Mouse (Mus musculus): ENCODE data around the gene Tmprss13. TPM values are rescaled to one million over a fixed set of nuclear protein-coding genes. Genes with fewer than 3 reads are reported as not detected.

Gene Tmprss13
- polyA plus RNA-seq (2016; fragmentation: Nextera tagmentation; extraction: Ambion mirVana) = 0.05 and 0.10 TPM in 2 replicates

GRCm38 (mm10) chr9:45318855-45319254, at the start of gene Tmprss13:
Gene Tmprss13, plus strand, starts transcription at chr9:45319100.
- H3K4me3 ChIP-seq = no peak within 1 kb of the TSS
- no peak within 1 kb of the TSS for H3K9ac ChIP-seq
- H3K9me3 ChIP-seq = no peaks in the 10 kb centered on the region
- no peak within 1 kb of the TSS for H3K27ac ChIP-seq
- 0 out of 2 replicates have a peak, but pooled peaks cover 5% of the 10 kb centered on the region for H3K27me3 ChIP-seq (replicated peaks)
- ATAC-seq (ENCODE audit: low FRiP score, low read depth) = no peak
- no peaks in the 10 kb centered on the region for H3K36me3 ChIP-seq
- no peaks in the 10 kb centered on the region for H3K4me1 ChIP-seq
- H3K4me2 ChIP-seq (replicated peaks) = no peak within 1 kb of the TSS
- 39% methylated on average over 14 of the region's 14 CpGs for WGBS

- Histone ChIP-seq H3K4me2 (replicated peaks) (no peak overlapping the region), H3K9ac (no peak overlapping the region), H3K27ac (no peak overlapping the region), H3K4me1 (0 out of 2 replicates have a peak, but pooled peaks cover 11% of the 10 kb centered on the region), H3K36me3 (no peaks in the 10 kb centered on the region), H3K9me3 (no peaks in the 10 kb centered on the region), H3K27me3 (replicated peaks) (peaks cover 31% of the 10 kb centered on the region), H3K4me3 (no peak overlapping the region)
- no peak for ATAC-seq (ENCODE audit: low FRiP score, low read depth)
- 40% methylated on average over 5 of the region's 5 CpGs for WGBS
Measured at GRCm38 (mm10) chr9:45272213-45272612, 46.7 kb upstream of the Tmprss13 start.

GRCm38 (mm10) chr9:45274218-45274617, 44.7 kb upstream of the Tmprss13 start:
- Histone ChIP-seq H3K9me3 (no peaks in the 10 kb centered on the region), H3K27me3 (replicated peaks) (peaks cover 13% of the 10 kb centered on the region; the same call in 1 of the 2 replicates), H3K4me2 (replicated peaks) (no peak overlapping the region), H3K27ac (no peak overlapping the region), H3K9ac (no peak overlapping the region), H3K4me1 (0 out of 2 replicates have a peak, but pooled peaks cover under 1% of the 10 kb centered on the region), H3K4me3 (no peak overlapping the region), H3K36me3 (no peaks in the 10 kb centered on the region)
- 92% methylated on average over 4 of the region's 4 CpGs for WGBS
- no peak for ATAC-seq (ENCODE audit: low FRiP score, low read depth)

- WGBS = 86% methylated on average over 2 of the region's 2 CpGs
- Histone ChIP-seq H3K9me3 (no peaks in the 10 kb centered on the region), H3K36me3 (no peaks in the 10 kb centered on the region), H3K4me3 (no peak overlapping the region), H3K27ac (no peak overlapping the region), H3K4me1 (no peaks in the 10 kb centered on the region), H3K4me2 (replicated peaks) (no peak overlapping the region), H3K27me3 (replicated peaks) (peaks cover 9% of the 10 kb centered on the region; the same call in 1 of the 2 replicates), H3K9ac (no peak overlapping the region)
- no peak for ATAC-seq (ENCODE audit: low FRiP score, low read depth)
Measured at GRCm38 (mm10) chr9:45274635-45275034, 44.3 kb upstream of the Tmprss13 start.

- no peak for ATAC-seq (ENCODE audit: low FRiP score, low read depth)
- Histone ChIP-seq H3K9ac (no peak overlapping the region), H3K4me3 (no peak overlapping the region), H3K27ac (no peak overlapping the region), H3K27me3 (replicated peaks) (no peaks in the 10 kb centered on the region), H3K4me2 (replicated peaks) (no peak overlapping the region), H3K36me3 (no peaks in the 10 kb centered on the region), H3K4me1 (no peaks in the 10 kb centered on the region), H3K9me3 (no peaks in the 10 kb centered on the region)
- 73% methylated on average over 3 of the region's 3 CpGs for WGBS
Measured at GRCm38 (mm10) chr9:45280059-45280458, 38.8 kb upstream of the Tmprss13 start.

- Histone ChIP-seq H3K27ac (no peak overlapping the region), H3K36me3 (no peaks in the 10 kb centered on the region), H3K9me3 (no peaks in the 10 kb centered on the region), H3K4me3 (no peak overlapping the region), H3K9ac (no peak overlapping the region), H3K4me2 (replicated peaks) (no peak overlapping the region), H3K4me1 (no peaks in the 10 kb centered on the region), H3K27me3 (replicated peaks) (no peaks in the 10 kb centered on the region)
- 76% methylated on average over 3 of the region's 3 CpGs for WGBS
- ATAC-seq (ENCODE audit: low FRiP score, low read depth) = no peak
Measured at GRCm38 (mm10) chr9:45280891-45281290, 38.0 kb upstream of the Tmprss13 start.

GRCm38 (mm10) chr9:45282466-45282865, 36.4 kb upstream of the Tmprss13 start:
- H3K36me3 ChIP-seq = no peaks in the 10 kb centered on the region
- no peak overlapping the region for H3K9ac ChIP-seq
- no peak overlapping the region for H3K4me2 ChIP-seq (replicated peaks)
- H3K27me3 ChIP-seq (replicated peaks) = no peaks in the 10 kb centered on the region
- H3K4me3 ChIP-seq = no peak overlapping the region
- no peaks in the 10 kb centered on the region for H3K4me1 ChIP-seq
- no peaks in the 10 kb centered on the region for H3K9me3 ChIP-seq
- H3K27ac ChIP-seq = no peak overlapping the region
- ATAC-seq (ENCODE audit: low FRiP score, low read depth) = no peak
- WGBS = 88% methylated on average over 5 of the region's 5 CpGs

- ATAC-seq (ENCODE audit: low FRiP score, low read depth) = no peak
- 84% methylated on average over 11 of the region's 11 CpGs for WGBS
- Histone ChIP-seq H3K9me3 (no peaks in the 10 kb centered on the region), H3K9ac (no peak overlapping the region), H3K27me3 (replicated peaks) (no peaks in the 10 kb centered on the region), H3K36me3 (no peaks in the 10 kb centered on the region), H3K4me2 (replicated peaks) (no peak overlapping the region), H3K4me1 (no peaks in the 10 kb centered on the region), H3K4me3 (no peak overlapping the region), H3K27ac (no peak overlapping the region)
Measured at GRCm38 (mm10) chr9:45291481-45292168, 27.3 kb upstream of the Tmprss13 start.

- Histone ChIP-seq H3K9me3 (no peaks in the 10 kb centered on the region), H3K27ac (no peak overlapping the region), H3K9ac (no peak overlapping the region), H3K36me3 (no peaks in the 10 kb centered on the region), H3K4me2 (replicated peaks) (no peak overlapping the region), H3K4me1 (no peaks in the 10 kb centered on the region), H3K27me3 (replicated peaks) (no peaks in the 10 kb centered on the region), H3K4me3 (no peak overlapping the region)
- WGBS = 67% methylated on average over 10 of the region's 10 CpGs
- ATAC-seq (ENCODE audit: low FRiP score, low read depth) = no peak
Measured at GRCm38 (mm10) chr9:45294210-45295011, 24.5 kb upstream of the Tmprss13 start.

- H3K9ac ChIP-seq = no peak overlapping the region
- no peak overlapping the region for H3K4me3 ChIP-seq
- H3K4me2 ChIP-seq (replicated peaks) = no peak overlapping the region
- H3K4me1 ChIP-seq = no peaks in the 10 kb centered on the region
- H3K36me3 ChIP-seq = no peaks in the 10 kb centered on the region
- H3K27me3 ChIP-seq (replicated peaks) = no peaks in the 10 kb centered on the region
- no peak for ATAC-seq (ENCODE audit: low FRiP score, low read depth)
- WGBS = 83% methylated on average over 11 of the region's 11 CpGs
- 0 out of 2 replicates have a peak, but pooled peaks cover 5% of the 10 kb centered on the region for H3K9me3 ChIP-seq
- no peak overlapping the region for H3K27ac ChIP-seq
Measured at GRCm38 (mm10) chr9:45299231-45300006, 19.5 kb upstream of the Tmprss13 start.

- peak; percentile 50 for ATAC-seq (ENCODE audit: low FRiP score, low read depth)
- H3K9ac ChIP-seq = no peak overlapping the region
- H3K4me3 ChIP-seq = no peak overlapping the region
Measured at GRCm38 (mm10) chr9:45300422-45301104, 18.3 kb upstream of the Tmprss13 start.

More at GRCm38 (mm10) chr9:45300422-45301104, 18.3 kb upstream of the Tmprss13 start:
- H3K36me3 ChIP-seq = no peaks in the 10 kb centered on the region
- 0 out of 2 replicates have a peak, but pooled peaks cover 5% of the 10 kb centered on the region for H3K9me3 ChIP-seq
- WGBS = 21% methylated on average over 20 of the region's 20 CpGs
- H3K27me3 ChIP-seq (replicated peaks) = no peaks in the 10 kb centered on the region
- no peaks in the 10 kb centered on the region for H3K4me1 ChIP-seq
- no peak overlapping the region for H3K27ac ChIP-seq
- peak overlapping the region; percentile 56 for H3K4me2 ChIP-seq (replicated peaks)
